Mouse (Mus musculus): ENCODE measurements around the gene Trp63. TPM values are rescaled to one million over a fixed set of nuclear protein-coding genes. Genes with fewer than 3 reads are reported as not detected.

The Trp63 gene
- total and polyA plus RNA-seq, 3 experiments: not detected

DNA sequence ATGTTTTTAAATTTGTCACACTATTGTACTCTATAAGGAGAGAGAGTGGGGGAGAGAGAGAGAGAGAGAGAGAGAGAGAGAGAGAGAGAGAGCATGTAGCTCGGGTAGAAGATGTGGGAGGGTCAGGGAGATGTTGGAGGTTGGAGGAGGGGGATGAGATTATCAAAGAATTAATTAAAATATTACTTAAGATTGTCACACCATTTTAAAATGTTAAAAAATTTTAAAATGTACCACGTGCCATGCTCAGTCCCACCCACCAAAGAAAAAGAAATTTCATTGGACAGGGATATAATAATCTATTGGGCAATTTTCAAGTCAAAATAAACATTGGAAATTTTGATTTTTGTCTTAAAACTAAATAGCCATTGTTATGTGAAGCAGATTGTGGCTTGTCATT, 1.0 kb downstream of the Trp63 start:
- H3K27ac ChIP-seq (ENCODE audit: control insufficient read depth, low read depth, low read length): no peak overlapping the region
- H3K9me3 ChIP-seq (replicated peaks; ENCODE audit: insufficient read depth, low read length): no peaks in the 10 kb centered on the region
- no peaks in the 10 kb centered on the region for H3K4me1 ChIP-seq (ENCODE audit: control insufficient read depth in 1 of 2, insufficient read depth in 2 of 2, low read length in 2 of 2)
- no peak for DNase-seq (ENCODE audit: low read depth, low spot score)
- no peak overlapping the region for H3K9ac ChIP-seq (ENCODE audit: control insufficient read depth, low read depth, low read length, poor library complexity, severe bottlenecking)
- no peaks in the 10 kb centered on the region for H3K36me3 ChIP-seq (ENCODE audit: control insufficient read depth in 1 of 2, insufficient read depth in 2 of 2, low read length in 2 of 2)
- TF ChIP-seq MAX (IDR thresholded peaks at IDR 0.05; ENCODE audit: low read length) (no peak), ZNF384 (IDR thresholded peaks at IDR 0.05; ENCODE audit: low read depth, low read length) (no peak), ZKSCAN1 (IDR thresholded peaks at IDR 0.05; ENCODE audit: low read depth, low read length) (no peak), POLR2AphosphoS5 (IDR thresholded peaks at IDR 0.05; ENCODE audit: borderline replicate concordance, low read depth, low read length) (no peak), ELF1 (IDR thresholded peaks at IDR 0.05; ENCODE audit: low read depth, low read length) (no peak), MEF2A (IDR thresholded peaks at IDR 0.05; ENCODE audit: extremely low read depth, insufficient replicate concordance, low read depth, low read length, poor library complexity, severe bottlenecking) (no peak), E2F4 (IDR thresholded peaks at IDR 0.05; ENCODE audit: borderline replicate concordance, low read depth, low read length) (no peak), TCF12 (IDR thresholded peaks at IDR 0.05; ENCODE audit: low read depth, low read length) (no peak), MYC (IDR thresholded peaks at IDR 0.05; ENCODE audit: low read depth, low read length) (no peak), MYB (IDR thresholded peaks at IDR 0.05; ENCODE audit: low read depth, low read length) (no peak), NELFE (IDR thresholded peaks at IDR 0.05; ENCODE audit: low read depth, low read length) (no peak)
- no peaks in the 10 kb centered on the region for H3K79me2 ChIP-seq (ENCODE audit: control insufficient read depth, insufficient read depth, low read length, poor library complexity)
- H3K27me3 ChIP-seq (ENCODE audit: control insufficient read depth in 1 of 2, insufficient read depth in 2 of 2, low read length in 2 of 2): no peaks in the 10 kb centered on the region
- no peak overlapping the region for H3K4me3 ChIP-seq (ENCODE audit: control insufficient read depth in 1 of 2, insufficient read depth in 1 of 2, low read depth in 2 of 2, low read length in 2 of 2)

DNA sequence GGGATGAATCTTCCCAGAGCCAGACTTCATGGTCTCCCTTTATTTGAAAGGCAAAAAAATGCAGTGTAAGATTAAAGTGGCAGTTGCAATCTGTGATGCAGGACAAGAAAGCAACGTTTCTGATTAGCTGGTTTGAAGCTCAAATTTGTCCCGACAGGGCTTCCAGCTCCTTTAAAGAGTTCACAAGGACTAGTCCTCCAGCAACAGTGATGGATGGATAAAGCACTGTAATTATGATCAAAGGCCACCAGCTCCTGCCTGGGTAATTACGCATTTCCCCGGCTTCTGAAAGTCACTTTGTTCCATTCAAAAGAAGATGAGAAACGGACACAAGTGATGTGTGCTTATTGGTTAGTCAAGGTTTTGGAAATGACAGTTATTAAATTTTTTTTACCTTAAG, 7.0 kb downstream of the Trp63 start:
- Histone ChIP-seq H3K27ac (ENCODE audit: control insufficient read depth, low read depth, low read length) (no peak overlapping the region), H3K9me3 (replicated peaks; ENCODE audit: insufficient read depth, low read length) (no peaks in the 10 kb centered on the region), H3K4me3 (ENCODE audit: control insufficient read depth in 1 of 2, insufficient read depth in 1 of 2, low read depth in 2 of 2, low read length in 2 of 2) (no peak overlapping the region), H3K79me2 (ENCODE audit: control insufficient read depth, insufficient read depth, low read length, poor library complexity) (no peaks in the 10 kb centered on the region), H3K36me3 (ENCODE audit: control insufficient read depth in 1 of 2, insufficient read depth in 2 of 2, low read length in 2 of 2) (no peaks in the 10 kb centered on the region), H3K27me3 (ENCODE audit: control insufficient read depth in 1 of 2, insufficient read depth in 2 of 2, low read length in 2 of 2) (no peaks in the 10 kb centered on the region), H3K9ac (ENCODE audit: control insufficient read depth, low read depth, low read length, poor library complexity, severe bottlenecking) (no peak overlapping the region), H3K4me1 (ENCODE audit: control insufficient read depth in 1 of 2, insufficient read depth in 2 of 2, low read length in 2 of 2) (no peaks in the 10 kb centered on the region)
- no peak for DNase-seq (ENCODE audit: low read depth, low spot score)
- TF ChIP-seq MYC (IDR thresholded peaks at IDR 0.05; ENCODE audit: low read depth, low read length) (no peak), SMC3 (IDR thresholded peaks at IDR 0.05; ENCODE audit: low read depth, low read length) (no peak), HCFC1 (IDR thresholded peaks at IDR 0.05; ENCODE audit: low read depth, low read length) (no peak), ZC3H11A (IDR thresholded peaks at IDR 0.05; ENCODE audit: low read depth, low read length) (no peak), TAL1 (IDR thresholded peaks at IDR 0.05; ENCODE audit: low read length) (no peak), MYB (IDR thresholded peaks at IDR 0.05; ENCODE audit: low read depth, low read length) (no peak), CHD2 (IDR thresholded peaks at IDR 0.05; ENCODE audit: low read length) (no peak), NRF1 (IDR thresholded peaks at IDR 0.05; ENCODE audit: insufficient read depth, low read depth, low read length, poor library complexity, severe bottlenecking) (no peak), TCF12 (IDR thresholded peaks at IDR 0.05; ENCODE audit: low read depth, low read length) (no peak), ZKSCAN1 (IDR thresholded peaks at IDR 0.05; ENCODE audit: low read depth, low read length) (no peak), GABPA (IDR thresholded peaks at IDR 0.05; ENCODE audit: low read depth, low read length) (no peak)
